Mouse (Mus musculus) c-Kit-positive CD71-positive TER-119-positive erythroid progenitor cells, embryonic 14.5 days (primary cell): Measurements from ENCODE around the gene Plekha7.
A peak's percentile ranks its signal among the peaks of the same experiment; 100 is the strongest.
"Not testable (repeated sequence)": the region's sequence is repeated elsewhere in the genome, so short reads cannot be mapped to it uniquely, and the experiment has no call there.

Experiments used
- DNase-seq: peaks from one replicate; pipeline ENCODE4 v3.0.0-alpha.2; 2013; ENCODE audit warnings: low spot score

The Plekha7 gene

DNA sequence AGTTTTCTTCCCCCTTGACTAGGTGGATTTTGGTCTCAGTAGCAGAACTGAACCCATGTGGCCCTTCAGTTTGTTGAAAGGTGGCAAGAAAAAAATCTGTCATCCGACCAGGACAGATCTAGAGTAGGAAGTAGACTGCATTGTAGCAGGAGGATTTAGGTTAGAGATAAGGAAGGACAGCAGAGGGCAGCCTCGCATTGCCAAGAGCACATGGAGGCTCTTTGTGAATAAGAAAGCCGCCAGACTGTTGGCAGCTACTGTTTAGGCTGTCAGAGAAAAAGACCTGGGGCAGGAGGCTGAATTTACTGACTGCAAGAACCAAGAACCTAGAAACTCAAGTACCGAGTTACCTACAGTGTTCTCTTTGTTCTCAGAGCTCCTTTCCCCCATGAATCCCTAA is 176.8 kb downstream of the Plekha7 start:
- DNase-seq, result no peak

DNA sequence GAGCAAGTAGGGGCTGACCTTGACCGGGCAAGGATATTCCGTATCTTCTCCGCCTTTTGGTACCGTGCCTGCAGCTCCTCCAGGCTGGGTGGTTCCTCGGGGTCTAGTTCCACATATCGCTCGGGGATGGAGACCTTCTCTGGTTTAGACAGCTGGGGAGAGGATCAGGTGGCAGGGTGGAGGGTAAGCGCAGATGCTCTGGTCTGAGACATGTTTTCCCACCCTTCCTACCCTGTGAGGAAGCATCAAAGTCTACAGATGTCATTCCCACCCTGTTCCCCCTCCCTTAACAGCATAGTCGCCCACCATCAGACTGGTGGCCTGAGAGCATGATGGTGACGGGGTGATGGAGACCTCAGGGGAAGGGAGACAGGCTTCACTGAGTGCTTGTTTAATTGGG is 178.8 kb downstream of the Plekha7 start:
- DNase-seq, result no peak

DNA sequence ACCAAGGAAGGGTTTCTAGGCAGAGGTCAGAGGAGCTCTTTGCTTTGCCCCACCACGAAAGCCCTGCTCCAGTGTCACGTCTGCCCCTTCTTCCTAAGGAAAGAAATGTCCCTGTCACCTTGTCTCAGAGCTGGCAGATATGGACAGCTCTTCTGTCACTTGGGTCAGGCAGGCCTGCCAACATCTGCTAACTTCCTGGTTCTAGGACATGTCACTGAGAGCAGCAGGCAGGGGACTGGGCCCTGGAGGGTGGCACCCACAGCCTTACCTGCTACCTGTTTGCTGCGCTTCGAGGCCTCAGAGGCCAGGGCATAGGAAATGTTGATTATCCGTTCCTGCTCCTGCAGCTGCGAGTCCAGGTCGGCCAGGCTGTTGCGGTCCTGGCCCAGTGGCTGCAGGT is 179.9 kb downstream of the Plekha7 start:
- DNase-seq, result no peak

DNA sequence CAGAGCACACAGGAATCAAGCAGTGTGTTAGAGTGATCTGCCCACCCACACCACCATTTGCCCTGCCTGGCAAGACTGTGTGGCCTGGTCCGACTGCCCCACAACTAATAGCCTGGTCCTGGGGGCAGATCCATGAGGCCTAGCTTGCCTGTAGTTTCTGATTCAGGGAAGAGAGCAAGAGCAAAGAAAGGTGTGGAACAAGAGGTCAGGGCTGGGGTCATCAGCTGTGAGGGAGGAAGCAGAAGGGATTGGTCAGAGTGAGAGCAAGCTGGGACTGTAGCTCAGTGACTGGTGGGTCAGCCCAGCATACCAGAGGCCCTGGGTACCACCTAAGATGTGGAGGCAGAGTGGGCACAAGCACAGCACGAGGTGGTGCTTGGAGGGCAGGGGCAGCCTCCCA is 181.1 kb downstream of the Plekha7 start:
- no peak for DNase-seq

- DNase-seq, result no peak
Measured at GRCm38 (mm10) chr7:116125671-116126070, 182.5 kb downstream of the Plekha7 start.

DNA sequence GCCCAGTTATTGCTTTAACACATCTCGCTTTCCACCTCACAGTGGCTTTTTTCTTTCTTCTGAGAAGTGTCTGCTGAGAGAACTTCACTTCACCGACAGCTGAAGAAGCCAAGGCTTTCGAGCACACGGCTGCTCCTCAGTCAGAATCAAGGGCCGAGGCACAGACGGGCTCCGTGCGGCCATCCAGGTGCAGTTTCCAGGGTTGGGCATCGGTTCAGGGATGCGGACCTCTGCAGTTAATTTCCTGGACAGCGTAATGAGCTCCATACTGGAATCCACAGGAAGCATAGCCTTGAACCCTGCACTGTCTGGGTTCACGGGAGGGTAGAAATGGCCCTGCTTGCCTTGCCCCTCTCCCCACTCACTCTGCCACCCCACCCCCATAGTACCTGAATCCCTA is 184.1 kb downstream of the Plekha7 start:
- no peak for DNase-seq

DNA sequence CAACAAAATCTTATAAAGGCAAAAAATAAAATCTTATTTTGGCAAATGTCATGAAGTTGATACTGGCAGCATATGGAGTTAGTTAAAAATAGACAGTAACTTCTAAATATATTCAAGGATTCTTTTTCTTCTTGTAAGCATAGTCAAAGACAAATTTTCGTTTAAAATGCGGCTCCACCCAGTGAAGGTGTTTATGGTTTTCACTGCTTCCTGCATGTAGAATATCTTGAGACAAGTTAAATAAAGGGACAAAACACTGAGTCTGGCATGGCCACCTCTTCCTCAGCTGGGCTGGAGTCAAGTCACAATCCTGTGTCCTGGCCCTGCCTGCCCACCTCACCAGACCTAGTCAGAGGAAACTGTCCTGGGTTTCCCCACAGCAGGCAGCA is 184.6 kb downstream of the Plekha7 start:
- no peak for DNase-seq

DNA sequence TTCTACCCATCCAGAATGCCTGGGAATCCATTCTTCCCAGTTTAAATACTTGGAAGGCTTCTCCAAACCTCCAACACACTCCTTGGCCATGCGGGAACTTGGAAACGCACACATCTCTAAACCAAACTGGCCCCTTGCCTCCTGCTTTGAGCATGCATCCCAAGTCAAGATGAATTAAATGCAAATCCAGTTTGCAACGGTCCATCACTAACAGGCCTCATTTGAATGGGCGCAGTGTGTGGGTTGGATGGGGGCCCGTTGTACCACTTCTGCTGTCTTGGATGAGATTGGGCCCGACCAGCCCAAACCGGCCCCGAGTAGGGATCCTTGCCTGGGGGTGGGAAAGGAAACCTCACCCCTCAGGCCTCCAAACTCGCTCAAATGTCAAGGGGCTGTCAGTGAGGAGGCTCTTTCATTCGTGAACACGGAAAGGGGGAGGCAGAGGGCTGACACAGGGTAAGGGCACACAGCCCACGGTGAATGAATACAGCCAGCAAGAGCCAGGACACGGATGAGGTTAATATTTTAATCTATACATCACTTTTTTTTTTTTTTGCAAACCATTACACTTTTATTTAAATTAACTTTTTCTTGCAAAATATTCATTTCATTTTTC is 185.1 kb downstream of the Plekha7 start:
- no peak for DNase-seq

GRCm38 (mm10) chr7:116121202-116121601 is 187.0 kb downstream of the Plekha7 start:
- DNase-seq, result no peak

DNA sequence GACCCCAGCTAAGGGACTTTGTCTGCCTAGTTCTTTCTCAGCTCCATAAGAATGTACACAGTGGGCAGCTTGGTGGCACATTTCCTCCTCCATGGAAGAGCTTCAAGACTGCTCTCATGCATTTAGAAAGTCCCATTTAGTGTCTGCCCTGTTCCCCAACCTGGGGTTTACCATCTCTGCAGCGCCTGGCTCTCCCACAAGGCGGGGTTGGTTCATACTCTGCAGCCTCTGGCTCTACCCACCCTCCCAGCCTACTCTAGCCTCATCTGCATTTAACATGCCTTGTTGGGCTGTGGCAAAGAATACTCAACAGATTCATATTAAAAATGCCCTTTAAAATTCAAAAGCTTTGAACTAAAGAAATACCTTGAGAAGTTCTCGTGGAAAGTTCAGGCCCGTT is 187.4 kb downstream of the Plekha7 start:
- no peak for DNase-seq

DNA sequence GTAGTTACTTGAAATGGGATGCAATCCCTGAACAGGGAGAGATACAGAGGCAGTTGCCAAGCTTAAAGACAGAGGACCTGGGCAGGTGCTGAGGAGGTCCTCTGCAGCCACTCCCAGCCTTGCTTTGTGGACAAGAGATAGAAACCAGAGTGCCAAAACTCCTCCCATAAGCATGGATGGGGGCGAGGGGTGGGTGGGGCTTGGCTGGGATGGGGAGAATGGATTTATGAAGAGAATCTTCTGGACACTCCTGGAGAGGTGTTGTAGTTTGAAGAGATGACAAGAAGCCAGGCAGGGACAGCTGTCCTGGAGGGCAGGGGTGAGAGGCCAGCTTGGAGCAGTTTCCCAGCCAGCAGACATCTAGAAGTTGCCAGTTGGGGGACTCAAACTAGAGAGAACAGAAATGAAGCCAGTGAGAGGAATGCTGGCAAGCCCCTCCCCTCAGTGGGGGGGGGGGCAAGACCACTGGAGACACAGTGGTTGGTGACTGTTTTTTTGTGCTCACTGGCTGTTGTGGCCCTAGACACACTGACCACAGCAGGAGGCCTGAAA is 188.8 kb downstream of the Plekha7 start:
- no peak for DNase-seq

- no peak for DNase-seq
Measured at GRCm38 (mm10) chr7:116115991-116116390, 192.2 kb downstream of the Plekha7 start.

DNA sequence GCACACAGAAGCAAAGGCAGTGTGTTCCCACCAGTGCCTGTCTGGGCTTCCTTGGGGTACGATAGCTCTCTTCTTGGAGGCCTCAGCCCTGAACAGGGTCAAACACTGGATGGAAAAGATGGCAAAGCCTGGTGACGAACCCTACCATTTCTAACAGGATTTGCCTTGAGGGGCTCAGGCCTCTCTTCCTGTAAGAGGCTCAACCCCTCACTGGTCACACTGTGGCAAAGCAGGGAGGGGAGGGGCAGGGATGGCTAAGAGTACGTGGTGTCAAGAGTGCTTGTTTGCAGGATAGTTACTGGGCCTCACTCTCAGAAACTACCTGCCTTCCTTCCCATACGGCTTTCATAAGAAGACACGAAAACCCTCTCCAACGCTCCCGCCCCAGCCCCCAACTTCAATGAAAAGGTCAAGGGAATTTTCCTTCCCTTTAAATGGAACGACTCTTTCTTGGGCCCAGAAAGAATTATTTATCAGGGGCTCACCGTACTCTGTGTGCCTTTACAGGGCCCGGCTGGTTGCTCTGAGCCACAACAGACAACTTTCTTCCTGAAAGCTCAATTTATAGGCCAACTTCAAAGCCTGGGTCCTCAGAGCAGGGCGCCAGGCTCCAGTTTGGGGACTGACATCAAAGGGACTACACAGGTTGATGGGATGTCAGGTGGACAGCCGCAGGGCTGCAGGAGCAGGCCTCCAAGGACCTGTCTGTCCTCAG is 192.8 kb downstream of the Plekha7 start:
- DNase-seq, result no peak

GRCm38 (mm10) chr7:116111546-116111945 is 196.6 kb downstream of the Plekha7 start:
- no peak for DNase-seq

GRCm38 (mm10) chr7:116110661-116111060 is 197.5 kb downstream of the Plekha7 start:
- DNase-seq, result no peak

DNA sequence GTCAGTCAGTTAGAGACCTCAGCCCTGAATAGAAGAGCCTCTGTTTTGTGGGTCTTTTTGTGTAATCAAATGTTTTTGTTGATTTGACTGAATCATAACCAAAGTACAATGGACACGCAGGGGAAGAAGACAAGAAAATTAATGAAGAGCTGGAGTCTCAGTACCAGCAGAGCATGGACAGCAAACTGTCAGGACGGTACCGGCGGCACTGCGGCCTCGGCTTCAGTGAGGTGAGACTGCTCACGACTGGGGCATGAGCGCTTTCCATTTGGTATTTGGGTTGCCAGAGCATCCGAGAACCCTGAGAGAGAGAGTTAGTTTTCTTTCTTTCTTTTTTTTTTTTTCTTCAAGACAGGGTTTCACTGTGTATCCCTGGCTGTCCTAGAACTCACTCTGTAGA is 205.1 kb downstream of the Plekha7 start:
- no peak for DNase-seq

DNA sequence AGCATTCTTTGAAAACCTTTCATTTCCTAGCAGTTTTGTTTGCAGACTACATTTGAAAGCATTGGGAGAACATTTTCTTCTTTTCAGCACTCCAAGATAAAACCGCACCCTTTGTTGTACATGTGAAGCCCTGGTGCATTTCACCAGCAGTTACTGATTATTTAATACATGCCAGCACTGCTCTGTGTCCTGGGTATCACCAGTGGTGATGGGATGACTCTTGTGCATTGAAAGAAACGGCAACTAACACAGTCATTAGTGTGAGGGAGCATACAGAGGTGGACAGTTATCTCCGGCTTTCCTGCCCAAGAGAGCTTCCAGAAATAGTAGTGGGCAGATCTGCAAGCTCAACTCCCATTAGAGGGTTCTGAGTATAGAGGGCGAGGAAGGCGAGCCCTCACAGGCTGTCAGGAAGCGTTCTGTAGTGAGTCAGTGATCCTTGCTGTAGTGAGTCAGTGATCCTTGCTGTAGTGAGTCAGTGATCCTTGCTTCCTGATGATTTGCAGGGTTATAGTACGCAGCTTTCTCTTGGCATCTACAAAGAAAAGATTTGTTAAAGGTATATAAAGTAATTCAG is 208.1 kb downstream of the Plekha7 start:
- no peak for DNase-seq

DNA sequence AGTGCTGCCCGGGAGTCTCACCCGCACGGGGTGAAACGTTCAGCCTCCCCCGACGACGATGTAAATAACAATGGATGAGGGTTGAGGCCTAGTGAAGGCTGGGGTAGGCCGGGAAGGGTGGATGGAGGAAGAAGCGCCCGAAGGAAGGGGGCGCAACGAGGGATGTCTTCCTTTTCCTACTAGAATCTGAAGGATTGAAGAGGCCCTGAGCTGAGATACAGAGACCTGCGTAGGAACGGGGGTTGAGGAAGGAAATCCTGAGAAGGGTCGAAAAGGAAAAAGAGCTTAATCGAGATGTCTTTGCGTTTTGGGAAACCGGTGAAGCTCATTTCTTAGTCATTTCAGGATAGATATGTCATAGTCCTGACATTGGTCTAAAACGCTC is 214.7 kb downstream of the Plekha7 start:
- DNase-seq, result no peak

DNA sequence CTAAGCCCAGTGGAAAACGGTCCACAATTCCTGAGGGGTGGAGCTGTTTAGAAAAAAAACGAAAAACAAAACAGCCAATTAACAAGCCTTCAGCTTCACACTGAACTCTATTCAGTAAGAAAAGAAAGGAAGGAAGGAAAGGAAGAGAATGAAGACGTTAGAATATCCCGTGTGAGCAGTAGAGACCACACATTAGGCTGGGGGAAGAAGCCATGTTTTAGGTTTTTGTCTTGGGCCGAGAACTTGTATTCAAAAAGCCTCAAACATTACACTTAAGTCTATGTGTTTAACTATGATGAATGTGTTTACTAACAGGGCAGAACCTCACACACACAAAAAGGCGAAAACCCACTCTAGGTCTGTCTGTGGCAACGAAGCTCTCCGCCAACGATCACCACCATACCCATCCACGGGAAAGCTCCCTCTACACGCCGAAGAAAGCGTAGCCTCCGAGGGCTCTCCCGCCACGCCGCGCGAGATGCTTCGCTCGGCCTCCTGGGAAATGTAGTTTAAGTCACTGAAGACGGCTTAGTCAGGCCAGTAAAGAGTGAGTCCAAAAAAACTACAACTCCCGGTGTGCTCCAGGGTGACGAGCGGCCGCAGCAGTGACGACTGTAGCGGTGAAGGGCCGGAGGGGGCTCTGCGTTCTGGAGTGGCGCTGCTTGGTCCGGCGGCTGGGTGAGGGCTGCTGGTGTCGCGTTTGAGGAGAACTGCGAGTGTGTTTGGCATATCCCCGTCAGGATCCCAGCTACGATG is 215.3 kb downstream of the Plekha7 start:
- peak; percentile 93 for DNase-seq

GRCm38 (mm10) chr7:116084366-116084765 is 223.8 kb downstream of the Plekha7 start, which contains the start of gene Gm4353:
Gene Gm4353, minus strand, starts transcription at chr7:116084635.
- DNase-seq, result not testable (repeated sequence)
